Mouse (Mus musculus) forebrain, embryonic 11.5 days (tissue): ENCODE measurements around the gene Clca3a1. TPM values are rescaled to one million over a fixed set of nuclear protein-coding genes. Genes with fewer than 3 reads are reported as not detected.

Experiments
- ATAC-seq: fragments of 200-750 bp; cut with Nextera tagmentation; replicated peaks from 2 replicates; pipeline ENCODE4 v1.8.0; 2017; ENCODE audit warnings: moderate TSS enrichment; ENCODE audit not compliant: low FRiP score
- DNase-seq: peaks from one replicate; pipeline ENCODE4 v3.0.0-alpha.2; 2017; ENCODE audit warnings: low spot score
- H3K27ac ChIP-seq: fragments of 300-500 bp; sonication (generic); 2 replicates; pipeline ENCODE4 v1.5.1; 2014; ENCODE audit warnings: low read depth, low read length
- H3K27me3 ChIP-seq: fragments of 300-500 bp; sonication (generic); 2 replicates; pipeline ENCODE4 v1.6.1; 2014; ENCODE audit warnings: mild to moderate bottlenecking, low read length, mixed read lengths; ENCODE audit not compliant: control insufficient read depth, insufficient read depth
- H3K36me3 ChIP-seq: fragments of 300-500 bp; sonication (generic); 2 replicates; pipeline ENCODE4 v1.6.1; 2014; ENCODE audit warnings: mild to moderate bottlenecking, low read length, moderate library complexity, mixed read lengths; ENCODE audit not compliant: control insufficient read depth, insufficient read depth
- H3K4me1 ChIP-seq: fragments of 300-500 bp; sonication (generic); replicated peaks from 2 replicates; pipeline ENCODE4 v1.6.1; 2014; ENCODE audit warnings: low read length, mixed read lengths; ENCODE audit not compliant: control insufficient read depth, insufficient read depth
- H3K4me2 ChIP-seq: fragments of 300-500 bp; sonication (generic); 2 replicates; pipeline ENCODE4 v1.6.1; 2014; ENCODE audit warnings: low read depth, mild to moderate bottlenecking, low read length, moderate library complexity, mixed read lengths; ENCODE audit not compliant: severe bottlenecking
- H3K4me3 ChIP-seq: fragments of 300-500 bp; sonication (generic); 2 replicates; pipeline ENCODE4 v1.5.1; 2014; ENCODE audit warnings: low read depth, low read length
- H3K9ac ChIP-seq: fragments of 300-500 bp; sonication (generic); 2 replicates; pipeline ENCODE4 v1.6.1; 2014; ENCODE audit warnings: low read length
- H3K9me3 ChIP-seq: fragments of 300-500 bp; sonication (generic); 2 replicates; pipeline ENCODE4 v1.6.1; 2016; ENCODE audit warnings: low read length, mixed read lengths; ENCODE audit not compliant: control insufficient read depth
- WGBS: fragments of 180-500 bp; shearing (Covaris S2); extraction: QIAGEN DNeasy Blood & Tissue Kit; methylation state at CpG from one replicate; pipeline ENCODE4 v1.1.7; 2014; 5-methylcytosine and 5-hydroxymethylcytosine counted together
- polyA plus RNA-seq: library from polyadenylated mRNA; unstranded; fragments of >200 nt; fragmentation: Nextera tagmentation; extraction: Ambion mirVana; gene quantifications from 2 replicates; pipeline ENCODE4 v1.2.1, GENCODE M21; 2014

The Clca3a1 gene
- polyA plus RNA-seq, 1 experiment from 2014 or later, result 0.04 TPM

- DNase-seq, result no peak
- Histone ChIP-seq H3K9ac (no peak overlapping the region), H3K4me3 (no peak overlapping the region), H3K4me2 (no peak overlapping the region), H3K27ac (no peak overlapping the region), H3K27me3 (no peaks in the 10 kb centered on the region), H3K4me1 (no peaks in the 10 kb centered on the region), H3K9me3 (no peaks in the 10 kb centered on the region), H3K36me3 (no peaks in the 10 kb centered on the region; the same call in 1 of the 2 replicates)
- WGBS, result 92% methylated on average over 10 of the region's 10 CpGs
- no peak for ATAC-seq
Observed at GRCm38 (mm10) chr3:144694040-144694439, 66.7 kb downstream of the Clca3a1 start.

GRCm38 (mm10) chr3:144692052-144692451 lies 68.7 kb downstream of the Clca3a1 start:
- Histone ChIP-seq H3K27ac (no peak overlapping the region), H3K4me2 (no peak overlapping the region), H3K4me3 (no peak overlapping the region), H3K9me3 (no peaks in the 10 kb centered on the region), H3K4me1 (no peaks in the 10 kb centered on the region), H3K27me3 (no peaks in the 10 kb centered on the region), H3K36me3 (no peaks in the 10 kb centered on the region; the same call in 1 of the 2 replicates), H3K9ac (no peak overlapping the region)
- DNase-seq, result no peak
- 61% methylated on average over 3 of the region's 3 CpGs for WGBS
- ATAC-seq, result peak; percentile 40; the same call in 1 of the 2 replicates

GRCm38 (mm10) chr3:144689236-144689635 lies 71.5 kb downstream of the Clca3a1 start:
- Histone ChIP-seq H3K4me1 (no peaks in the 10 kb centered on the region), H3K4me3 (no peak overlapping the region), H3K4me2 (no peak overlapping the region), H3K36me3 (no peaks in the 10 kb centered on the region; the same call in 1 of the 2 replicates), H3K27ac (no peak overlapping the region), H3K9ac (no peak overlapping the region), H3K9me3 (no peaks in the 10 kb centered on the region), H3K27me3 (no peaks in the 10 kb centered on the region)
- 7% methylated on average over 11 of the region's 11 CpGs for WGBS
- peak; percentile 90 for ATAC-seq
- DNase-seq, result peak; percentile 83

- H3K9ac ChIP-seq, result no peak overlapping the region
- 87% methylated on average over 8 of the region's 8 CpGs for WGBS
- H3K36me3 ChIP-seq, result no peaks in the 10 kb centered on the region; the same call in 1 of the 2 replicates
- no peak overlapping the region for H3K4me3 ChIP-seq
- H3K9me3 ChIP-seq, result no peaks in the 10 kb centered on the region
- no peak for DNase-seq
- no peak overlapping the region for H3K27ac ChIP-seq
- no peaks in the 10 kb centered on the region for H3K4me1 ChIP-seq
- no peak for ATAC-seq
- H3K27me3 ChIP-seq, result no peaks in the 10 kb centered on the region
- H3K4me2 ChIP-seq, result no peak overlapping the region
Observed at GRCm38 (mm10) chr3:144688284-144688683, 72.5 kb downstream of the Clca3a1 start.

GRCm38 (mm10) chr3:144687618-144688017 lies 73.2 kb downstream of the Clca3a1 start:
- ATAC-seq, result no peak
- Histone ChIP-seq H3K4me2 (no peak overlapping the region), H3K4me1 (no peaks in the 10 kb centered on the region), H3K27ac (no peak overlapping the region), H3K36me3 (no peaks in the 10 kb centered on the region; the same call in 1 of the 2 replicates), H3K4me3 (no peak overlapping the region), H3K9ac (no peak overlapping the region), H3K9me3 (no peaks in the 10 kb centered on the region), H3K27me3 (no peaks in the 10 kb centered on the region)
- no peak for DNase-seq
- WGBS, result 89% methylated on average over 9 of the region's 9 CpGs

GRCm38 (mm10) chr3:144686146-144686545 lies 74.6 kb downstream of the Clca3a1 start:
- H3K4me3 ChIP-seq, result no peak overlapping the region
- ATAC-seq (no peak), DNase-seq (no peak)
- WGBS, result 88% methylated on average over 5 of the region's 5 CpGs
- H3K36me3 ChIP-seq, result no peaks in the 10 kb centered on the region; the same call in 1 of the 2 replicates
- H3K4me1 ChIP-seq, result no peaks in the 10 kb centered on the region
- no peaks in the 10 kb centered on the region for H3K27me3 ChIP-seq
- H3K27ac ChIP-seq, result no peak overlapping the region
- no peak overlapping the region for H3K9ac ChIP-seq
- no peaks in the 10 kb centered on the region for H3K9me3 ChIP-seq
- no peak overlapping the region for H3K4me2 ChIP-seq

GRCm38 (mm10) chr3:144683136-144683814 lies 77.5 kb downstream of the Clca3a1 start:
- WGBS, result 89% methylated on average over 12 of the region's 12 CpGs

GRCm38 (mm10) chr3:144681542-144681941 lies 79.2 kb downstream of the Clca3a1 start:
- no peak overlapping the region for H3K4me3 ChIP-seq
- no peak overlapping the region for H3K4me2 ChIP-seq
- DNase-seq, result no peak
- no peak overlapping the region for H3K9ac ChIP-seq
- no peaks in the 10 kb centered on the region for H3K9me3 ChIP-seq
- no peaks in the 10 kb centered on the region for H3K27me3 ChIP-seq
- H3K36me3 ChIP-seq, result no peaks in the 10 kb centered on the region
- ATAC-seq, result no peak
- H3K4me1 ChIP-seq, result no peaks in the 10 kb centered on the region
- no peak overlapping the region for H3K27ac ChIP-seq
- WGBS, result 79% methylated on average over 5 of the region's 5 CpGs

More at GRCm38 (mm10) chr3:144683136-144683814, 77.5 kb downstream of the Clca3a1 start:
- Histone ChIP-seq H3K4me1 (no peaks in the 10 kb centered on the region), H3K4me2 (no peak overlapping the region), H3K36me3 (no peaks in the 10 kb centered on the region; the same call in 1 of the 2 replicates), H3K9ac (no peak overlapping the region), H3K4me3 (no peak overlapping the region), H3K27ac (no peak overlapping the region), H3K9me3 (no peaks in the 10 kb centered on the region), H3K27me3 (no peaks in the 10 kb centered on the region)
- ATAC-seq, result no peak
- DNase-seq, result no peak

- Histone ChIP-seq H3K36me3 (no peaks in the 10 kb centered on the region), H3K9me3 (no peaks in the 10 kb centered on the region), H3K9ac (no peak overlapping the region), H3K27me3 (no peaks in the 10 kb centered on the region), H3K27ac (no peak overlapping the region), H3K4me3 (no peak overlapping the region), H3K4me2 (no peak overlapping the region), H3K4me1 (no peaks in the 10 kb centered on the region)
- 86% methylated on average over 8 of the region's 8 CpGs for WGBS
- ATAC-seq (no peak), DNase-seq (no peak)
Observed at GRCm38 (mm10) chr3:144679701-144680159, 81.0 kb downstream of the Clca3a1 start.
